Mouse (Mus musculus) spleen, adult 12 weeks (tissue): ENCODE data around the gene Snurf.

ENCODE experiments used
- DNase-seq: peaks from one replicate; pipeline ENCODE4 v3.0.0; 2022; ENCODE audit warnings: low spot score

Gene Snurf

GRCm38 (mm10) chr7:60004606-60005330, at the start of gene Snurf, which contains the start of gene Gm38393:
Gene Snurf, minus strand, starts transcription at chr7:60005049.
Gene Gm38393, minus strand, starts transcription at chr7:60005064.
- no peak for DNase-seq

DNA sequence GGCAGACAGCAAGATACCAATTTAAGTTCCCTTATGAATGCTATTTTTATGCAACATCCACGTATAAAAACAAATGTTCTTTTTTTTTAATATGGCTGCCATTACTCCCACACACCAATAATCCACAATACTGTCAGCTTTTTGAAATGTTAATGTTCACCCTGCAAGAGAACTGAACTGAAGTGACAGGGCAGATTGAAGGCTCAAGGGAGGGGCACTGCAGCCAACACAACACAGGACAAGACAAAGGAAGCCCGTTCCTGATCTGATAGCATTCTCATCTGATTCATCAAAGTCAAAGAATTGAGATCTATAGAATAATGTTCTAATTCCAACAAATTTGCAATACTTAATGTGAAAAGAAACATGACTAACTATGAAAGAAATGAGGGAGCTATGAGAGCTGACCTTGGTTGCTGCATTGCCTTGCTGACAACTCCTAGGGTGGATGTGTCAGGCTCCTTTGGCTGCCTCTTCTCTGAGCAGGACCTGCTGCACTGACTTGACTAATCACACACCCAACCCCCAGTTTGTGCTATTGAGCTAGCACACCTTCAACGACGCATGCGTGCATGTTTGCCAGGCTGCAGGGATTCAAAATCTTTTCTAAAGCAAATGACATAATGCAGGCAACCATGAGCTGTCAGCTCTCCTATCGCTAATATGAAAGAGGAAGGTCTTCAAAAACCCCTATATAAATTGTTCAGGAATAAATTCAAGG, 42.8 kb upstream of the Snurf start:
- DNase-seq, result no peak

GRCm38 (mm10) chr7:60013186-60013585, 8.3 kb upstream of the Snurf start:
- no peak for DNase-seq

DNA sequence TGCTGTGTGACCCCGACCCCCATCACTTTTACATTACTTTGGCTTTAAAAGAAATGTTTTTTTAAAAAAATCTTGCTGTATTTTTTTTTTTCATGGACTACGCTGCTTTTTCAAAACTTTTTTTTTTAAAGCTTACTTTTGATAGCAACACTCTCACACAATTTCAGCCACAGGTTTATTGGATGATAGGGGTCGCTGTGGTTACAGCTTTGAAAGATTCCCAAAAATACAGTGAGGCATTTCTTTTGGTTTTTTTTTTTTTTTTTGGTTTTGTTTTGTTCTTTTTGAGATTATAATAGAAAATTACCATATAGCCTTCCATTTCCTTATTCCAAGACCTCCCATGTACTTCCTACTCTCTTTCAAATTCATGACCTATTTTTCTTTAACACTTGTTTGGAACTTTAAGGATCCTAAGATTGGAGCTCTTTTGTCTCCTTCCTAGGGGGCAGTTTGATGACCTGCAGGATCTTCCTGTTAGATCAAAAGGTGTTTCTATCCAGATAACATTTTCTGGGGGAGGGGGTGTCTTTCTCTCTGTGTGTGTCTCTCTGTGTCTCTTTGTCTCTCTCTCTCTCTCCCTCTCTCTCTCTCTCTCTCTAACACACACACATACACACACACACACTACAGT, 3.0 kb upstream of the Snurf start:
- no peak for DNase-seq

- DNase-seq, result no peak
Observed at GRCm38 (mm10) chr7:60006262-60006661, 1.4 kb upstream of the Snurf start.

GRCm38 (mm10) chr7:60003921-60004605, 786 bp downstream of the Snurf start:
- no peak for DNase-seq

DNA sequence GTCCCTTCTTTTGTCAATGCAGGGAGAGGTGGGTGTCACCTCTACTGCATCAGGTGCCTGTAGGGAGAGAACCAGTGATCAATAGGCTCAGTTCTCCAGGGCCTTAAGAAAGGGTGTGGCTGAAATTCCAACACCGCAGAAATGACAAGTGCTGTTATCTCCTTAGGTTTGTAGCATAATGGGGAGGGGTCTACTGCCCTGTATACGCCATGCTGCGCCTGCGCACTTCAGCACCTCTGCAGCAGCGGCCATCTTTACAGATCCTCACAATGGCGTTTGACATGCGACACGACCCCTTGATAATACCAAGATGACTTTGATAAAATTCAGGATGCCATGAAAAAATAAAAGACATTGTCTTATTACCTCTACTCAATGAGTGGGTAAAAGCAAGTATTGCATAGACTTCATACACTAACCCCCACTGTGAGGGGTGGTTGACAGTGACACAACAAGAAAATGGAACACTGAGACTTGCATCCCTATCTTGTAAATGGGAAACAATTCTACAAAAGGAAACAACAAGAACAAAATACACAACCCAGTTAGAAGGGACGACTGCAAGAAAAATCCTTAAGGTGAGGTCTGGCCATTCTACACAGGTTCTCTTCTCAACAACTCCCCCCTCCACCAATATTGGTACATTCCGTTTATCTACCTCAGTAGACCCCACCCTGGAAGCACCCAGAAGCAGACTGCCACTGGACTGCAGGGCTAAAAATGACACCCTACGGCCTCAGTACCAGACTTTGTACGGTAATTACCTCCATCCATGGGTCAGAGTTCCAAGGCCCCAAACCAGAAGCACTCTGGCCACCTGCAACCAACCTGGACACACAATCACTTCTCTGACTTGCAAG, 1.6 kb downstream of the Snurf start:
- no peak for DNase-seq

GRCm38 (mm10) chr7:59978646-59979045, 26.2 kb downstream of the Snurf start:
- no peak for DNase-seq
